Mouse (Mus musculus): Measurements from ENCODE around the gene Coro1c.

The Coro1c gene

DNA sequence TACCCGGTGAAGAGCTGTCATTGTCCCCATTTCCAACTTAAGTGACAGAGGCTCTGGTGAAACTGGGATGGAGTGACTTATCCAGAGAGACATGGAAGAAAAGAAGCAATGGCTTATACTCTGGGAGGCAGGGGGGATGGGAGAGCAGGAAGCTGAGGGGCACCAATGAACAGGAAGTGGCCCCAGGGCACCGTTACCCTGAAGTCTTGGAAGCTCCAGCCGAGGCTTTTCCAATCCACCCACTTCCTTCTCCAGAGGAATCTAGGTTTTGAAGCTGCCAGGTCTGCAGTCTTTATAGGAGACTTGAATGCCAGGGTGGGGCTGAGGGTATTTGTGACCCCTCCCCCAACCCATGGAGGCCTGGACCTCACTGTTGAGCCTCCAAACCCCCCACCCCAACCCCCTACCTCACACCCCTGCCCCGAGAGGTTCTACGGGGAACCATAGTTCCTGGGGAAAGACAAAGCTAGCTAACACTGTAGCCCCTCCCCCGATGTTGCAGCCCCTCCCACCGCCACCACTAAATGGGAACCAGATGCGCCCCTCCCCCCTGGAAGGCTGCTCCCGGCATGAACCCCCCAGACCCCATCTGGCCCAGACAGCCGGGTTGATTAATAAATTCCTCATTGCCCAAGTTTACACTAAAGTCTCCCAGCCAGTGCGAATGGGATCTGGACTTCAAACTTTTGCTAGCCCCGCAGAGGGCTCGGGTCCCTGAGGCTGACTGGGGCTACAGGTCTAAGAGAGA lies 112.0 kb downstream of the Coro1c start:
- no peak for DNase-seq (ENCODE audit: low read depth)

Data from naive thymus-derived CD4-positive, alpha-beta T cell, adult 2 months (primary cell).